Mouse (Mus musculus) regulatory T cell (primary cell): ENCODE measurements around the gene Frrs1.

ENCODE experiments used
- in situ Hi-C: fragments of 300-600 bp; cut with MboI, MseI; formaldehyde crosslinking; loops from one replicate; pipeline ENCODE4 v1.15.1; 2025; ENCODE audit warnings: high pct_unique_total_duplicates

Gene Frrs1

GRCm38 (mm10) chr3:116906596-116906995 lies 47.3 kb downstream of the Frrs1 start:
- in situ Hi-C loops = no loop called here

GRCm38 (mm10) chr3:116914374-116914773 lies 55.1 kb downstream of the Frrs1 start:
- in situ Hi-C loops = no loop called here

GRCm38 (mm10) chr3:116914931-116915330 lies 55.7 kb downstream of the Frrs1 start:
- in situ Hi-C loops = no loop called here

DNA sequence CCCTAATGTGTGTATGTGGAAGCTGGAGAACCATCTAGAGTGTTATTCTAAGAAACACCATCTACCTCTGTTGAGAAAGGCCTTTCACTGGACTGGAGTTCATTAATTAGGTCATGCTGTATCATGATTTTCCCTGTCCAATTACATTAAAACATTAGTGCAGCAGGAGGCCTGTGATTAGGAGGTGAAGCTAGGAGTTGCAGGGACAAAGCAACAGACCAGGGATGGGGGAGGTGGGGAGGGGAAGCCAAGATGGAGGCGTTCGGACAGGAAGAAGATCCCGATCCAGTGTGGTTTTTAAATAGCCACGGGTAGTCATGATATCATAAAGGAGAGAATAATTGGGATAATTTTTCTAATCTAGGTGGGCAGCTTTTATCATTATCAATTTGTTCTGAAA lies 57.8 kb downstream of the Frrs1 start:
- in situ Hi-C loops = no loop called here

DNA sequence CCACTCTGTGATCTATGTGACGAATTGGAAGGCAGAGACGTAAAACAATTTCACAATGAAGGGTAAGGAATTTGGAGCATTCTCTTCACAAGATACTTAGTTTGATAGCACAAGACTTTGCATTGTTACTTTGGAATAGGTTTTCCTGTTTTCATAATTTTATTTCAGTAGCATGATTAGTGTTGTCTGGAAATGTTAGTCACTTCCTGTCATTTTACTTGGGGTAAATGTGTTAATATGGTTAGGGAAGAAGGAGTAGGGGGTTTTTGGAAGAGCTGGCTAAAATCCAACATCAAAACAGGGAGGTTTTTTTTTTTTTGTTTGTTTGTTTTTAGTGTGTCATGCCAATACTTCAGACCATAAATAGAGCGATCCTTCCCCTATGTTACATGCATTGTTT lies 62.3 kb downstream of the Frrs1 start:
- in situ Hi-C loops = no loop called here

- in situ Hi-C loops = no loop called here
Measured at GRCm38 (mm10) chr3:116923042-116923441, 63.8 kb downstream of the Frrs1 start.

DNA sequence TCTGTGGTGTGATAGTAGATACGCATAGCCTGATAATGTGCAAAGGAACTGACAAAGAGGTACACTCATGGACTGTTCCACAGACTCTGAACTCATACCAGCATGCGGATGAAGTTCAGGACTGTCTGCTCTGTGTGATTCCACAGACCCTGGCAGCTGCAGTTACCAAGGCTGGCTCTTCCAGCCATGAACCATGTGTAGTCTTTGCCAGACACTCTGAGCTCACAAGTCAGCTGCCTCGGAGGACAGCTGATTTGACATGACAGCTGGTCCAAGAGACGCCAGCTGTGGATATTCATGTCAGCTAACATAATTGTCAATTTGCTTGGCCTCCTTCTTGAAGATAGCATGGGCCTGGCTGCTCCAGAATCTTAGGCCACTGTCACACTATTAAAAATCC lies 69.7 kb downstream of the Frrs1 start:
- in situ Hi-C loops = no loop called here

GRCm38 (mm10) chr3:116933158-116933557 lies 73.9 kb downstream of the Frrs1 start:
- in situ Hi-C loops = no loop called here

DNA sequence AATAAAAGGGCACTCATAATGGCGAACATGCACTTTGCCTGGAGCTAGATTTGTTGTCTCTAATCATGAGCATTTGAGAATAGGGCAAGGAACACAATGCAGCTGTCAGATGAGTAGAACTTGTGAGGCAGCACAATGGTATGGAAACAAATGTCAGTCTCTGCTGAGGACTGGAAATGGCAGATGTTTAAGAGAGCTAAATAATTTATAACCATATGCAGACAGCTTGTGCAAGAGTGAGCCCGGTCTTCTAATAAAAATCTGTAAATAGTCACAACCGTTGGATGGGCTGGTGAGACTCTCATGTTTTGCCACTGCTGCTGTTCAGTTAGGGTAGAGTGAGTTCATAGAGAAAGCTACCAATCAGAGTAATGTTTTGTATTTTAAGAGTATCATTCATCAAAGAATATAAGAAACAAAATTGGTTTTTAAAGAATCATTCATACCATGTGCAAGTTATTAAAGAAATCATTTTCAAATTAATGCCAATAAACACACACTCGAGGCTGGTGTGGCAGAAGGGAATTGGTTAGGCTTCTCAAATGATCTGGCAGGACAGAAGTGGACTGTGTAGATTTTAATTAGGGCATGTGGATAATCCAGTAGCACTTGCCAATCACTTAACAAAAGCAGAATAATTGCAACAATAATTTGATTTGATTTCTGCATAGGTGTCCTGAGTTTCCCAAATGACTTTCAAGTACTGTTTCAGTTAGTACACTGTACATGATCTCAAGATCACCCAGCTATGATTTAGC lies 77.8 kb downstream of the Frrs1 start:
- in situ Hi-C loops = no loop called here

DNA sequence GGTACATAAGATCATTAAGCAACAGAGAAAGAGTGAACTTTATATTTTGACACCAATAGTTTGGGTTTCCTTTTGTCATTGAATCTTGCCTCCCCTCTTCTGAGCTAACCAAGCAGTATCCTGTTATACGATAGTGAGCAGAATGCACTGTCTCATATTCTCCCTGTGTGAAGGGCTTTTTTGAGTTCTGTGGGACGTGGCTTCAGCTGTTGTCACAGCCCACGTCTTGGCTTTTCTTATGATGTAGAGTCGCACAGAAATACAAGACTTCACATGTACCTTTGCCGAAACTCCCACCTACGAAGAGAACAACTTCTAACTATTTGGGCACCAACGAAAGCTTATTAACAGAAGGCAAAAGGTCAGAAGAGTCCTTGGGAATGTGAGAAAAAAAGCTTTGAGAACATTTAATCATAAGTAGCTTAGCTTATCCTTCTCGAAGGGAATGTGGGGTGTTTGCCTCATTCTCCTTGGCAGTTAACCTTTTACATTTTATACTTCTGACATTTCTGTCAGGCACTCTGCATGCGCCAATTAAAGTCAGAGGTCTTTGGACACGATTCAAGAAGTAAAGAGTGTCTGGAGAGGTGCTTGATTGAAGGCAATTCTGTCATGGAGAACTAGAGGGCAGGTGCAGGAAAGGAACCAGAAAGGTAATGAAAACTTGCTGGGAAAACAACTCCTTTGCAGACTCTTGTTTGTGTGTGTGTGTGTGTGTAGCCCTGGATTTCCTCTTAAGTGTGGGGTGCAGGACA lies 81.7 kb downstream of the Frrs1 start:
- in situ Hi-C loops = no loop called here

- in situ Hi-C loops = no loop called here
Measured at GRCm38 (mm10) chr3:116941559-116942117, 82.4 kb downstream of the Frrs1 start.

- in situ Hi-C loops = no loop called here
Measured at GRCm38 (mm10) chr3:116942751-116943150, 83.5 kb downstream of the Frrs1 start.

GRCm38 (mm10) chr3:116943422-116943821 lies 84.2 kb downstream of the Frrs1 start:
- in situ Hi-C loops = no loop called here

GRCm38 (mm10) chr3:116946476-116946875 lies 87.2 kb downstream of the Frrs1 start:
- in situ Hi-C loops = no loop called here

GRCm38 (mm10) chr3:116950665-116951115 lies 91.4 kb downstream of the Frrs1 start:
- in situ Hi-C loops = no loop called here

GRCm38 (mm10) chr3:116951489-116951888 lies 92.2 kb downstream of the Frrs1 start:
- in situ Hi-C loops = no loop called here

- in situ Hi-C loops = no loop called here
Measured at GRCm38 (mm10) chr3:116952242-116952899, 93.1 kb downstream of the Frrs1 start.

- in situ Hi-C loops = no loop called here
Measured at GRCm38 (mm10) chr3:116953366-116953765, 94.1 kb downstream of the Frrs1 start.

GRCm38 (mm10) chr3:116955061-116955460 lies 95.8 kb downstream of the Frrs1 start:
- in situ Hi-C loops = no loop called here
